ENCODE assay signal across 20 mouse cellular contexts in the genomic region with DNA sequence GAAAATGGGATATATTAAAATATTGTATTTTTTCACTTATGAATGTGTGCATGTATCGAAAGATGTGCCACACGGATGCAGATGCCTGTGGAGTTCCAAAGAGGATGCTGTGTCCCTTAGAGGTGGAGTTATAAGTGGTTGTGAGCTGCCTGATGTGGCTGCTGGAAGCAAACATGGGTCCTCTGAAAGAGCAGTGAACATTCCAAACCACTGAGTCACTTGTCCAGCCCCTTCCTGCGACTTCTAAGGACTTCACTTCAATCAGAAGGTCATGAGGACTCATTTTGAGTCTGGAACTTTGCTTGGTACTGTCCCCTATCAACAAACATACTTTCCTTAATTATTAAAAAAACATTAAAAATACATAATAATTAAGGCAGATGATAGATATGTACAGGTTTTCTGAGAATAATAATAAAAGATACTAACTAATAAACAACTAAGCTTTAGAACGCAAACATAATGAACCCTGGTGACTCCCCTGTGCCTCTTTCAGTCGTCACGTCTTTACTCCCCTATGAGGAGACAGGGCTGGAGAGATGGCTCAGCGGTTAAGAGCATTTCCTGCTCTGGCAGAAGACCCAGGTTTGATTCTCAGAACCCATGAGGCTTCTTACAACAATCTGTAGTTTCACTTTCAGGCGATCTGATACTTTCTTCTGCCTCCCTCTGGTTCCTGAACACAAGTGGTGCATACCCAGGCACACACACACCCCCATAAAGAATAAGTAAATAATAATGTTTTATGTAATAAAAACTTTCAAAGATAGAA. TPM values are rescaled to one million over a fixed set of nuclear protein-coding genes. Genes with fewer than 3 reads are reported as not detected.
A peak's percentile ranks its signal among the peaks of the same experiment; 100 is the strongest.
DNase-seq lines count a peak whose midpoint lies in the region; ATAC-seq and TF ChIP-seq lines count a peak whose summit lies in the region.
"Had no signal": no experiment of that assay in that cellular context is flagged by ENCODE, and none has a peak within 500 bp of the region (broad histone marks: within the 10 kb centered on the region; RNA-seq: fewer than 3 reads in every experiment).

No protein-coding gene starts in this region.

- no peaks in the 10 kb centered on the region for H3K27me3 ChIP-seq in splenic B cell, adult 2 months (ENCODE audit: control insufficient read depth, insufficient read depth, low read length, poor library complexity, severe bottlenecking)
- H3K27me3 ChIP-seq in intestine, postnatal 0 days (replicated peaks; ENCODE audit: control insufficient read depth, insufficient read depth, low read length) = no peaks in the 10 kb centered on the region
- no peaks in the 10 kb centered on the region for H3K27me3 ChIP-seq in midbrain, embryonic 11.5 days (ENCODE audit: control insufficient read depth, insufficient read depth, low read length)
- H3K27me3 ChIP-seq: embryonic facial prominence, embryonic 12.5 days; heart, embryonic 13.5 days; intestine, embryonic 15.5 days; neural tube, embryonic 13.5 days had no signal

- H3K9ac ChIP-seq in intestine, postnatal 0 days (ENCODE audit: low read depth, low read length) = no peak overlapping the region
- no peak overlapping the region for H3K9ac ChIP-seq in midbrain, embryonic 11.5 days (ENCODE audit: low read length)
- H3K9ac ChIP-seq: embryonic facial prominence, embryonic 12.5 days; heart, embryonic 13.5 days; intestine, embryonic 15.5 days; neural tube, embryonic 13.5 days had no signal

- DNase-seq in CD8-positive naive resting alpha-beta T cell, adult 2 months (ENCODE audit: low read depth in 2 of 2, low spot score in 2 of 2) = peak; percentile 36 to 50
- DNase-seq in splenic B cell, adult 2 months (ENCODE audit: low read depth, low spot score) = peak; percentile 43
- no peak for DNase-seq in heart, adult 8-10 months (ENCODE audit: low spot score)
- DNase-seq in adrenal gland, adult 2 months = no peak
- DNase-seq in midbrain, embryonic 11.5 days (ENCODE audit: low spot score, missing footprints) = no peak
- DNase-seq: adrenal gland, adult 8-10 months; cerebellum, adult 11-12 months; gastrocnemius, postnatal 10 days; lung, adult 18-20 months had no signal

- no peak for TF ChIP-seq CTCF in intestine, postnatal 0 days (IDR thresholded peaks at IDR 0.05; ENCODE audit: low read depth)

- H3K4me1 ChIP-seq in intestine, postnatal 0 days (replicated peaks; ENCODE audit: control insufficient read depth, insufficient read depth, low read length) = no peaks in the 10 kb centered on the region
- H3K4me1 ChIP-seq in midbrain, embryonic 11.5 days (ENCODE audit: control insufficient read depth, insufficient read depth, low read length) = no peaks in the 10 kb centered on the region
- H3K4me1 ChIP-seq: embryonic facial prominence, embryonic 12.5 days; intestine, embryonic 15.5 days; neural tube, embryonic 13.5 days had no signal

- H3K4me2 ChIP-seq in intestine, postnatal 0 days (replicated peaks; ENCODE audit: low read depth) = no peak overlapping the region
- H3K4me2 ChIP-seq in midbrain, embryonic 11.5 days = no peak overlapping the region
- H3K4me2 ChIP-seq: embryonic facial prominence, embryonic 12.5 days; heart, embryonic 13.5 days; intestine, embryonic 15.5 days; neural tube, embryonic 13.5 days had no signal

- no peak overlapping the region for H3K4me3 ChIP-seq in intestine, postnatal 0 days (ENCODE audit: low read depth, low read length)
- no peak overlapping the region for H3K4me3 ChIP-seq in midbrain, embryonic 11.5 days (ENCODE audit: low read depth, low read length)
- H3K4me3 ChIP-seq: embryonic facial prominence, embryonic 12.5 days; heart, embryonic 13.5 days; intestine, embryonic 15.5 days; neural tube, embryonic 13.5 days had no signal

- no peak overlapping the region for H3K27ac ChIP-seq in intestine, postnatal 0 days (ENCODE audit: low read depth, low read length)
- no peak overlapping the region for H3K27ac ChIP-seq in midbrain, embryonic 11.5 days (ENCODE audit: low read depth, low read length)
- H3K27ac ChIP-seq: embryonic facial prominence, embryonic 12.5 days; heart, embryonic 13.5 days; intestine, embryonic 15.5 days; kidney, postnatal 0 days; neural tube, embryonic 13.5 days had no signal

- peak; percentile 58 for ATAC-seq in common myeloid progenitor, adult 5-6 weeks (replicated peaks; ENCODE audit: low read depth, poor library complexity, severe bottlenecking)
- no peak for ATAC-seq in intestine, postnatal 0 days
- no peak for ATAC-seq in midbrain, embryonic 11.5 days (ENCODE audit: low FRiP score)
- ATAC-seq: intestine, embryonic 15.5 days had no signal

- no peaks in the 10 kb centered on the region for H3K9me3 ChIP-seq in intestine, postnatal 0 days (ENCODE audit: control insufficient read depth)
- no peaks in the 10 kb centered on the region for H3K9me3 ChIP-seq in midbrain, embryonic 11.5 days (ENCODE audit: control insufficient read depth, low read length)
- H3K9me3 ChIP-seq: embryonic facial prominence, embryonic 12.5 days; heart, embryonic 13.5 days; intestine, embryonic 15.5 days; neural tube, embryonic 13.5 days had no signal

- 69% methylated on average over 8 of the region's 8 CpGs for WGBS in intestine, postnatal 0 days
- WGBS in midbrain, embryonic 11.5 days = 82% methylated on average over 8 of the region's 8 CpGs

- H3K36me3 ChIP-seq in splenic B cell, adult 2 months (ENCODE audit: control insufficient read depth, insufficient read depth, low read length, poor library complexity, severe bottlenecking) = no peaks in the 10 kb centered on the region
- no peaks in the 10 kb centered on the region for H3K36me3 ChIP-seq in intestine, postnatal 0 days (ENCODE audit: control insufficient read depth, insufficient read depth)
- H3K36me3 ChIP-seq in midbrain, embryonic 11.5 days (ENCODE audit: control insufficient read depth, insufficient read depth, low read length) = no peaks in the 10 kb centered on the region
- H3K36me3 ChIP-seq: embryonic facial prominence, embryonic 12.5 days; heart, embryonic 13.5 days; intestine, embryonic 15.5 days; neural tube, embryonic 13.5 days had no signal

RNA-seq across cellular contexts. Expression of gene Patl2, which starts 5.8 kb away (rescaled TPM):
- not detected in 2 replicates for total RNA-seq in common myeloid progenitor, adult 5-6 weeks (2017)
- polyA plus RNA-seq in intestine, postnatal 0 days (2015; fragmentation: Nextera tagmentation; extraction: Ambion mirVana) = 0.04 and 0.05 TPM in 2 replicates
- total RNA-seq in heart, adult 8-10 months (2022) = not detected
- total RNA-seq in adrenal gland, adult 2 months (2021) = not detected
- polyA plus RNA-seq in adrenal gland, adult 2 months (2012; rRNA removed) = 0.03 TPM in 1 of 2 replicates, not detected in the other
- not detected in 2 replicates for polyA plus RNA-seq in midbrain, embryonic 11.5 days (2014; fragmentation: Nextera tagmentation; extraction: Ambion mirVana)
- total RNA-seq: gastrocnemius, postnatal 10 days; hematopoietic stem cell, adult 5-6 weeks had no signal
- polyA plus RNA-seq: brain, embryonic 14.5 days; embryonic facial prominence, embryonic 12.5 days; heart, embryonic 13.5 days; intestine, embryonic 15.5 days; neural tube, embryonic 13.5 days had no signal

RNA-seq across cellular contexts. Expression of gene Terb2, which starts 5.8 kb away (rescaled TPM):
- total RNA-seq in common myeloid progenitor, adult 5-6 weeks (2017) = not detected in 2 replicates
- not detected in 2 replicates for polyA plus RNA-seq in intestine, postnatal 0 days (2015; fragmentation: Nextera tagmentation; extraction: Ambion mirVana)
- not detected for total RNA-seq in heart, adult 8-10 months (2022)
- not detected for total RNA-seq in adrenal gland, adult 2 months (2021)
- polyA plus RNA-seq in adrenal gland, adult 2 months (2012; rRNA removed) = not detected in 2 replicates
- polyA plus RNA-seq in midbrain, embryonic 11.5 days (2014; fragmentation: Nextera tagmentation; extraction: Ambion mirVana) = not detected in 2 replicates
- total RNA-seq: adrenal gland, adult 8-10 months; gastrocnemius, postnatal 10 days; hematopoietic stem cell, adult 5-6 weeks; layer of hippocampus, adult 8-10 months had no signal
- polyA plus RNA-seq: brain, embryonic 14.5 days; embryonic facial prominence, embryonic 12.5 days; heart, embryonic 13.5 days; intestine, embryonic 15.5 days; kidney, postnatal 0 days; limb, embryonic 14.5 days; neural tube, embryonic 13.5 days had no signal

RNA-seq across cellular contexts. Expression of gene Trim69, which starts 19.7 kb away (rescaled TPM):
- not detected in 2 replicates for total RNA-seq in common myeloid progenitor, adult 5-6 weeks (2017)
- polyA plus RNA-seq in intestine, postnatal 0 days (2015; fragmentation: Nextera tagmentation; extraction: Ambion mirVana) = 0.10 TPM in 1 of 2 replicates, not detected in the other
- total RNA-seq in heart, adult 8-10 months (2022) = under 1 TPM in 1 of 4 experiments, not detected in 3; 0.22 TPM
- not detected for total RNA-seq in adrenal gland, adult 2 months (2021)
- polyA plus RNA-seq in adrenal gland, adult 2 months (2012; rRNA removed) = not detected in 2 replicates
- polyA plus RNA-seq in midbrain, embryonic 11.5 days (2014; fragmentation: Nextera tagmentation; extraction: Ambion mirVana) = not detected in 2 replicates
- total RNA-seq: adrenal gland, adult 8-10 months; gastrocnemius, postnatal 10 days; hematopoietic stem cell, adult 5-6 weeks; layer of hippocampus, adult 8-10 months had no signal
- polyA plus RNA-seq: brain, embryonic 14.5 days; embryonic facial prominence, embryonic 12.5 days; heart, embryonic 13.5 days; intestine, embryonic 15.5 days; kidney, postnatal 0 days; neural tube, embryonic 13.5 days had no signal

RNA-seq across cellular contexts. Expression of gene B2m, which starts 32.8 kb away (rescaled TPM):
- 2,084 and 2,334 TPM in 2 replicates for total RNA-seq in common myeloid progenitor, adult 5-6 weeks (2017)
- polyA plus RNA-seq in intestine, postnatal 0 days (2015; fragmentation: Nextera tagmentation; extraction: Ambion mirVana) = 2,008 and 2,179 TPM in 2 replicates
- total RNA-seq in heart, adult 8-10 months (2022) = 100 to 1,000 TPM; 199 to 255 (median 220) TPM
- total RNA-seq in adrenal gland, adult 2 months (2021) = 1,000 to 10,000 TPM; 1,021 to 1,206 TPM
- polyA plus RNA-seq in adrenal gland, adult 2 months (2012; rRNA removed) = 522 and 790 TPM in 2 replicates
- 124 and 131 TPM in 2 replicates for polyA plus RNA-seq in midbrain, embryonic 11.5 days (2014; fragmentation: Nextera tagmentation; extraction: Ambion mirVana)

RNA-seq across cellular contexts. Expression of gene Sord, which starts 54.3 kb away (rescaled TPM):
- total RNA-seq in common myeloid progenitor, adult 5-6 weeks (2017) = 79.5 and 86.8 TPM in 2 replicates
- polyA plus RNA-seq in intestine, postnatal 0 days (2015; fragmentation: Nextera tagmentation; extraction: Ambion mirVana) = 136 and 172 TPM in 2 replicates
- total RNA-seq in heart, adult 8-10 months (2022) = 100 to 1,000 TPM; 182 to 228 (median 200) TPM
- 100 to 1,000 TPM in 1 of 2 experiments, 10 to 100 TPM in 1; 57.2 to 112 TPM for total RNA-seq in adrenal gland, adult 2 months (2021)
- 10.3 and 10.5 TPM in 2 replicates for polyA plus RNA-seq in adrenal gland, adult 2 months (2012; rRNA removed)
- polyA plus RNA-seq in midbrain, embryonic 11.5 days (2014; fragmentation: Nextera tagmentation; extraction: Ambion mirVana) = 34.2 and 38.1 TPM in 2 replicates

Comparison
In these comparisons a context has a peak if more than half of its experiments do, and no peak if none do; other contexts are left out.
1. DNase-seq: peak in CD8-positive naive resting alpha-beta T cell, adult 2 months (2 of 2) and splenic B cell, adult 2 months (single experiment); none in heart, adult 8-10 months (single experiment), adrenal gland, adult 2 months (single experiment) and midbrain, embryonic 11.5 days (single experiment).